ENCODE assay signal across 23 mouse cellular contexts in the genomic region with DNA sequence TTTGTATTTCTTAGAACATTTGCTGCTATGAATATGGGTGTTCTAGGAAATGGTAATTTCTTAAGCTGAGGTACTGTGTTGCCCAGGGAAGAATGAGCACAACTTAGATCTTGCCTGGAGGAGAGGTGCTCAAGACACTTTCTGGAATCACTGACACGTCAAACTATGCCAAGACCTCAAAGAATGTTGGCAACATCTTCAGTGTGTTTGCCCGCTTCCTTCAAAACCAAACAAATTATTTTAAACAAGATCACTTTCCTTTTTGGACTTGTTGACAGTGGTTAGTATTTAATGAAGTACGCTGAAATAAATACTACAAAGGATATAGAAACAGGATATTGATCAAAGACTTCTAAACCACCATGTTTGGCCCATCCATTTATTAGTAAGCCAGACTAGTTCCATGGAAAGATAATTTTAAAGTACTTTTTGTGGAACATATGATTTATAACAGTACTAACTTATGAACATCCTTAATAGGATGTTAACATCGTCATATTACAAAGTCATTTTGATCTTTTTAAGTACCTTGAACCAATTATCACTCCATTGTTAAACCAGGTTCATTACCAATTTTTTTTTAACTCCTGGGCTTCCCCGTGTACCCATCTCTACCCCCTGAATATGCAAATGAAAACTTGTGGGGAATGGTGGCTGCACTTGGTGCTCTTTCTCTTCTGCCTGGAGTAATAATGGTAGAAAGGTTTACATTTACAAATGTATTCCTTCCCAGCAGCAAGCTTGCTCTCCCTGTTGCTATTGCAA.
DNase-seq lines count a peak whose midpoint lies in the region; TF ChIP-seq lines count a peak whose summit lies in the region.
"Had no signal": no experiment of that assay in that cellular context is flagged by ENCODE, and none has a peak within 500 bp of the region (broad histone marks: within the 10 kb centered on the region; RNA-seq: fewer than 3 reads in every experiment).

No protein-coding gene starts in this region.

- in situ Hi-C loops in CH12.LX (cut with MboI; ENCODE audit: low pct_ligation_motif_present, low pct_unique_long_range_greater_than_20kb, low sequenced_read_pairs) = no loop called here

- 86% methylated on average over 5 of the region's 5 CpGs for WGBS in olfactory bulb, adult 2 months

- no peaks in the 10 kb centered on the region for H3K36me3 ChIP-seq in CH12.LX (replicated peaks in 1 of 2; ENCODE audit: control insufficient read depth in 1 of 2, insufficient read depth in 1 of 2, low read length in 1 of 2)
- H3K36me3 ChIP-seq: embryonic facial prominence, embryonic 10.5 days; embryonic facial prominence, embryonic 13.5 days; forebrain, embryonic 12.5 days; forebrain, embryonic 15.5 days; G1E had no signal

- peak; percentile 52 for TF ChIP-seq EP300 in CH12.LX (IDR thresholded peaks at IDR 0.05; ENCODE audit: low read length)

- peak overlapping the region; percentile 87 for H3K27ac ChIP-seq in layer of hippocampus, adult 2 months
- no peak overlapping the region for H3K27ac ChIP-seq in CH12.LX (ENCODE audit: insufficient read depth, low read depth)
- H3K27ac ChIP-seq in olfactory bulb, adult 2 months (ENCODE audit: insufficient read depth, low read depth, low read length) = peak overlapping the region; percentile 56
- H3K27ac ChIP-seq: embryonic facial prominence, embryonic 10.5 days; embryonic facial prominence, embryonic 13.5 days; forebrain, embryonic 12.5 days; forebrain, embryonic 15.5 days; hindbrain, embryonic 14.5 days had no signal

- TF ChIP-seq RAD21 in CH12.LX (IDR thresholded peaks at IDR 0.05; ENCODE audit: low read depth, low read length) = no peak

- no peaks in the 10 kb centered on the region for H3K9me3 ChIP-seq in CH12.LX (replicated peaks; ENCODE audit: low read length)
- H3K9me3 ChIP-seq: embryonic facial prominence, embryonic 10.5 days; forebrain, embryonic 12.5 days; forebrain, embryonic 15.5 days; G1E had no signal

- no peak for DNase-seq in layer of hippocampus, adult 2 months (ENCODE audit: low spot score in 2 of 2)
- DNase-seq in layer of hippocampus, adult 18-20 months (ENCODE audit: low spot score in 2 of 2) = no peak
- DNase-seq in lung, postnatal 25 days (ENCODE audit: low spot score) = peak; percentile 29
- DNase-seq in lung, postnatal 10 days = no peak
- peak; percentile 43 for DNase-seq in CH12.LX (ENCODE audit: extremely low read depth)
- DNase-seq in thymus, postnatal 0 days (ENCODE audit: low spot score) = no peak
- DNase-seq: adrenal gland, adult 2 months; adrenal gland, postnatal 14 days; cerebellum, adult 11-12 months; cerebellum, adult 8-10 months; cerebellum, postnatal 10 days; cerebellum, postnatal 36 days; embryo, embryonic 11 days; gastrocnemius, postnatal 25 days had no signal

- no peaks in the 10 kb centered on the region for H3K79me2 ChIP-seq in CH12.LX (replicated peaks; ENCODE audit: control insufficient read depth, extremely low read depth, insufficient read depth, poor library complexity, severe bottlenecking)

- H3K4me1 ChIP-seq in CH12.LX (ENCODE audit: control insufficient read depth in 1 of 2, insufficient read depth in 2 of 2) = peaks cover 15 to 38% of the 10 kb centered on the region in 2 experiments; a peak in 3 of 4 replicates
- H3K4me1 ChIP-seq in olfactory bulb, adult 2 months (ENCODE audit: control insufficient read depth, insufficient read depth, low read length) = peaks cover 8% of the 10 kb centered on the region

- dilution Hi-C loops in CH12.LX (cut with MboI; ENCODE audit: extremely low pct_ligation_motif_present, extremely low pct_unique_long_range_greater_than_20kb, low sequenced_read_pairs) = no loop called here

- no peak for TF ChIP-seq CTCF in layer of hippocampus, adult 2 months (conservative IDR thresholded peaks at IDR 0.05)
- no peak for TF ChIP-seq CTCF in CH12.LX (conservative IDR thresholded peaks at IDR 0.05 in 1 of 2, IDR thresholded peaks at IDR 0.05 in 1 of 2; ENCODE audit: low read depth in 2 of 2, low read length in 2 of 2)
- no peak for TF ChIP-seq CTCF in olfactory bulb, adult 2 months (IDR thresholded peaks at IDR 0.05; ENCODE audit: insufficient read depth, low read depth, low read length)

- H3K4me2 ChIP-seq in CH12.LX (ENCODE audit: insufficient read depth, low read depth, poor library complexity, severe bottlenecking) = peak overlapping the region; percentile 67; the same call in 1 of the 2 replicates
- H3K4me2 ChIP-seq: embryonic facial prominence, embryonic 13.5 days; forebrain, embryonic 12.5 days; forebrain, embryonic 15.5 days; heart, embryonic 11.5 days; hindbrain, embryonic 14.5 days had no signal

- H3K27me3 ChIP-seq in CH12.LX (replicated peaks) = no peaks in the 10 kb centered on the region
- H3K27me3 ChIP-seq: embryonic facial prominence, embryonic 13.5 days; forebrain, embryonic 15.5 days had no signal

- no peak overlapping the region for H3K9ac ChIP-seq in CH12.LX (ENCODE audit: insufficient read depth, low read depth)
- H3K9ac ChIP-seq: embryonic facial prominence, embryonic 13.5 days; forebrain, embryonic 12.5 days; forebrain, embryonic 15.5 days; hindbrain, embryonic 14.5 days had no signal

- TF ChIP-seq POLR2A in CH12.LX (IDR thresholded peaks at IDR 0.05; ENCODE audit: low read depth, low read length) = no peak
- TF ChIP-seq POLR2A in olfactory bulb, adult 2 months (IDR thresholded peaks at IDR 0.05; ENCODE audit: insufficient read depth, low read depth, low read length) = no peak

- H3K4me3 ChIP-seq in layer of hippocampus, adult 2 months = no peak overlapping the region
- no peak overlapping the region for H3K4me3 ChIP-seq in CH12.LX (replicated peaks in 1 of 3; ENCODE audit: low read depth in 2 of 3, low read length in 2 of 3, poor library complexity in 1 of 3)
- H3K4me3 ChIP-seq in olfactory bulb, adult 2 months (ENCODE audit: insufficient read depth, low read depth, low read length) = no peak overlapping the region
- H3K4me3 ChIP-seq: embryonic facial prominence, embryonic 10.5 days; embryonic facial prominence, embryonic 13.5 days; erythroblast, embryonic 14.5 days; forebrain, embryonic 12.5 days; forebrain, embryonic 15.5 days had no signal

TF ChIP-seq in CH12.LX, 34 proteins besides CTCF, POLR2A, EP300 and RAD21:
- TF ChIP-seq MEF2A (IDR thresholded peaks at IDR 0.05; ENCODE audit: borderline replicate concordance, low read depth, low read length) (peak; percentile 27; the same call in 1 of the 2 replicates), ZMIZ1 (IDR thresholded peaks at IDR 0.05; ENCODE audit: low read depth, low read length) (no peak), ZNF384 (IDR thresholded peaks at IDR 0.05; ENCODE audit: low read depth, low read length) (peak; percentile 90), RCOR1 (conservative IDR thresholded peaks at IDR 0.05; ENCODE audit: low read depth, low read length) (no peak), ETS1 (conservative IDR thresholded peaks at IDR 0.05; ENCODE audit: low read depth, low read length) (peak; percentile 42), CHD1 (IDR thresholded peaks at IDR 0.05; ENCODE audit: low read depth, low read length) (0 out of 2 replicates have a peak, but pooled peaks have one; percentile 21)

Comparison
In these comparisons a context has a peak if more than half of its experiments do, and no peak if none do; other contexts are left out.
1. DNase-seq: peak in lung, postnatal 25 days (single experiment) and CH12.LX (single experiment); none in layer of hippocampus, adult 2 months (0 of 2), layer of hippocampus, adult 18-20 months (0 of 2), lung, postnatal 10 days (single experiment) and thymus, postnatal 0 days (single experiment).